Mouse (Mus musculus) urinary bladder, adult 2 months (tissue): Measurements from ENCODE around the gene Dcakd. TPM values are rescaled to one million over a fixed set of nuclear protein-coding genes. Genes with fewer than 3 reads are reported as not detected.
"Not testable (repeated sequence)": the region's sequence is repeated elsewhere in the genome, so short reads cannot be mapped to it uniquely, and the experiment has no call there.

Source experiments
- DNase-seq: peaks from one replicate; pipeline ENCODE4 v3.0.0; 2022; ENCODE audit warnings: low spot score
- polyA plus RNA-seq: library from polyadenylated mRNA; depleted of rRNA; stranded (reverse); fragments of >200 nt; gene quantifications from 2 replicates; pipeline ENCODE4 v1.2.3, GENCODE M21; 2012

Dcakd gene
- polyA plus RNA-seq, 1 experiment: 43.1 TPM

GRCm38 (mm10) chr11:102978052-102978666 is 50.0 kb downstream of the Dcakd start:
- DNase-seq: no peak

GRCm38 (mm10) chr11:102975966-102976365 is 52.2 kb downstream of the Dcakd start:
- not testable (repeated sequence) for DNase-seq

- DNase-seq: no peak
These were observed 55.8 kb downstream of the Dcakd start for GRCm38 (mm10) chr11:102972326-102972725.

GRCm38 (mm10) chr11:102971604-102972003 is 56.5 kb downstream of the Dcakd start:
- no peak for DNase-seq

- DNase-seq: no peak
These were observed 63.5 kb downstream of the Dcakd start for GRCm38 (mm10) chr11:102964547-102965091.

GRCm38 (mm10) chr11:102963855-102964546 is 64.1 kb downstream of the Dcakd start:
- no peak for DNase-seq

GRCm38 (mm10) chr11:102963246-102963854 is 64.8 kb downstream of the Dcakd start:
- no peak for DNase-seq

GRCm38 (mm10) chr11:102962861-102963245 is 65.3 kb downstream of the Dcakd start:
- DNase-seq: no peak

GRCm38 (mm10) chr11:102961082-102961481 is 67.1 kb downstream of the Dcakd start:
- DNase-seq: no peak

- DNase-seq: no peak
These were observed 69.3 kb downstream of the Dcakd start for GRCm38 (mm10) chr11:102958870-102959269.

- no peak for DNase-seq
These were observed 69.7 kb downstream of the Dcakd start for GRCm38 (mm10) chr11:102958431-102958830.

GRCm38 (mm10) chr11:102957692-102958091 is 70.4 kb downstream of the Dcakd start:
- no peak for DNase-seq

GRCm38 (mm10) chr11:102956962-102957614 is 71.0 kb downstream of the Dcakd start:
- DNase-seq: no peak

- DNase-seq: no peak
These were observed 75.2 kb downstream of the Dcakd start for GRCm38 (mm10) chr11:102952922-102953321.

GRCm38 (mm10) chr11:102948043-102948961 is 79.8 kb downstream of the Dcakd start:
- no peak for DNase-seq

- no peak for DNase-seq
These were observed 81.2 kb downstream of the Dcakd start for GRCm38 (mm10) chr11:102946992-102947343.

GRCm38 (mm10) chr11:102946265-102946991 is 81.7 kb downstream of the Dcakd start, which contains the start of gene C1ql1:
Gene C1ql1 (minus strand): TSS chr11:102946688.
- peak; percentile 71 for DNase-seq

- no peak for DNase-seq
These were observed 82.5 kb downstream of the Dcakd start for GRCm38 (mm10) chr11:102945306-102946264.
